Mouse (Mus musculus): Measurements from ENCODE around the gene Secisbp2.

The Secisbp2 gene

DNA sequence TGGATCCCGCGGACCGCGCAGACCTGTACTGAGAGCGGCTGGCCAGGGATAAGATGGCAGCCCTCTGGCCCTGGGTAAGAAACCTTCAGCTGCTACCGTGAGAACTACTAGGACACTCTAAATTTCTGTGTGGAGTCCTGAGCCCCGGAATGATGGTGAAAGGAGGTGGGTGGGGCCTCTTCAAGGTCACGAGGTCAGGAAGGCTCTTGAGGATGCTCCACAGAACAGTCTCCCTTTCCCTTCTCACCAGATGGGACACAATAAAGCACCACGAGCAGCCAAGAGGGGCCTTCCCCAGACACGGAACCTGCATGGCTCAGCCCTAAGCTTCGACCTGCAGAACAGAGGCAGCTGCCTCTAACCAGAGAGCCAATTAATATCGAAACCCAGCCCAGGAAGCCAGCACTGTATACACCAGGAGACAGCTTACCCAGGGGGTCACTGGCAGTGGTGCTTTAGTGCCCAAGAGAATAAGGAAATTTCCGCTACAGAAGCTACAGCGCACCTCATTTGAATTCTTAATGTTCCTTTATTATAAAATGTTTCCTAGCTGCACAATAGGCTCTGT, 80.7 kb downstream of the Secisbp2 start:
- DNase-seq (ENCODE audit: low spot score in 2 of 2) = no peak

All from thymus, postnatal 10 days (tissue).